Mouse (Mus musculus) frontal cortex, adult 2 months (tissue): Measurements from ENCODE around the gene Rnf144a. TPM values are rescaled to one million over a fixed set of nuclear protein-coding genes. Genes with fewer than 3 reads are reported as not detected.
A peak's percentile ranks its signal among the peaks of the same experiment; 100 is the strongest.
"Not testable (repeated sequence)": the region's sequence is repeated elsewhere in the genome, so short reads cannot be mapped to it uniquely, and the experiment has no call there.

Experiments used
- DNase-seq, 2 experiments: peaks; one replicate each; pipeline ENCODE4 v3.0.0; 2022; ENCODE audit warnings: low spot score in 1 of 2; ENCODE audit errors: extremely low spot score in 1 of 2
- polyA plus RNA-seq: library from polyadenylated mRNA; depleted of rRNA; stranded (reverse); fragments of >200 nt; gene quantifications from 2 replicates; pipeline ENCODE4 v1.2.3, GENCODE M21; 2012; rRNA removed

The Rnf144a gene
- polyA plus RNA-seq = 15.6 and 16.1 TPM in 2 replicates

DNA sequence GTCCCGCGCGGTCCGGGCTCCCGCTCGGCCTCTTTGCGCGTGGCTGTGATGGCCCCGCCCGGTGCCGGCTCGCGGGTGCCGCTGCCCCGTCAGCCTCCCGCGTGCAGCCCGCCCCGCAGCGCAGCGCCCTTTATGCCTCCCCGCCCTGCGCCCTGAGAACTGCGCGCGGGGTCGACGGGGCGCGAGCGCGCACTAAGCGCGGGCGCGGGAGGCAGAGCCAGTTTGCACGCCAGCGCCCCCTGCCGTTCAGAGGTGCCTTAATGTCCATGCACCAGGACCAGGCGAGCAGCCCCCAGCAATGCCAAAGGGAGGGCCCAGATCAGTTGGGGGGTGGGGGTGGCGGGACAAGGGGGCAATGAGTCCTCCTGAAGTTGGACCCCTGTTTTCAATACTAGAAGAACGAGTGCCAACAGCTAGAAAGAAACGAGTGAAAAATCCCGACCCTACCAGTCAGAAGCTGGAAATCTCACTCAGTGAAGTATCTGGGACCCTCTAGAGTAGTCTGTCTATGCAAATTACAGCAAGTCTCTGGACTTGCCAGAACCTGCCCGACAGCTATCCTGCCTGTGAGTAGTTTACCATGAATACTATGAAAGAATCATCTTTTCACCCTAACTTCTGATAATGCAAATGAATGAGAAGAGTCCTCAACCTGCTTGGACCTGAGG is at the start of gene Rnf144a:
Gene Rnf144a, minus strand, starts transcription at position 151 of the 668 bp plus-strand sequence.
- peak; percentile 78 to 97 for DNase-seq

DNA sequence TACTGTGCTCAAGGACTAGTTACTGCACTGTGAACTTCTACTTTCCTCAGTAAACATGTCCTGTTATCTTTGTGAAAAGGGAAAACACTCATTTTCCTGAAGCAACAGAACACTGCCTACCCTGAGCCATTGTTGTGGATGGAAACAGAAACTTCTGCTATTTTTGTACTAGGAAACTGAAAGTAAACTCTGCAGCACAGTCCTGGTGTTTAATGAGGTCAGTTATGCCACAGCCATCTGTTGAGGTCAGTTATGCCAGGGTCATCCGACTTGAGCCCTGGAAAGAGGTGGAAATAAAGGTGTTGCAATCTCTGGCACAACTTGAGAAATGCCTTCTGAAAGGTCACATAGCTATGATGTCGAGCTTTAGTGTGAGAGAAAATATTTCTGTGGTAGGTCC is 45.0 kb upstream of the Rnf144a start:
- DNase-seq = no peak

DNA sequence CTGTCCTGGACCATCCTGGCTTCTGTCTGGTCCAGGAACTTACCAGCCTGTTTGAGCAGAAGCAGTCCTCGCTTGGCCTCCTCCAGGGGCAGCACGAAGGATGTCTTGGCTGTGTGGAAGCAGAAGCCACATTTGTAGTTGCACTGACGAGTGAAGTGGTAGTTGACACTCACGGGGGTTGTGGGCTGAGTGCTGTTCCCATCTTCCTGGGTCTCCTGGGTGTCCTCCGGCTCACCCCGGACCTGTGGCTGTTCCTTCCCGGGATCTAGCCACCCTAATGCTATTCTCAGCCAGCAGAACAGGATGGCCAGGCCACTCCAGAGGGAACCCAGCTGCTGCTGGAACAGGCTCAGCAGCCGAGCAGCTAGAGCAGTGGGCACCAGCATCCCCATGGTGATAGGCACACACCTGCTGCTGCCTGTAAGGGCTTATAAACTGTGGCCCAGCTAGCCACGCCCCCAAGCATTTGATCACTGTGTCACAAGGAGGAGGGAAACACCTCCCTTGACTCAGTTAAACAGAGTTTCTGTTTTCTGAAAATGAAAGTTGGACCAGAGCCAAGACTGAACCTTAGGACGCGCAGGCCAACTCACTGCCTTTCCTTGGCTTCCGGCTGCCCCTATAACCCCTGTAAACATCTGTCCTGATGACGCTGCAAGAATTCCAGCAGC is 41.1 kb upstream of the Rnf144a start, which contains the start of gene Rsad2:
Gene Rsad2, minus strand, starts transcription at position 425 of the 671 bp plus-strand sequence.
- DNase-seq = peak in 1 of 2 experiments; percentile 35

DNA sequence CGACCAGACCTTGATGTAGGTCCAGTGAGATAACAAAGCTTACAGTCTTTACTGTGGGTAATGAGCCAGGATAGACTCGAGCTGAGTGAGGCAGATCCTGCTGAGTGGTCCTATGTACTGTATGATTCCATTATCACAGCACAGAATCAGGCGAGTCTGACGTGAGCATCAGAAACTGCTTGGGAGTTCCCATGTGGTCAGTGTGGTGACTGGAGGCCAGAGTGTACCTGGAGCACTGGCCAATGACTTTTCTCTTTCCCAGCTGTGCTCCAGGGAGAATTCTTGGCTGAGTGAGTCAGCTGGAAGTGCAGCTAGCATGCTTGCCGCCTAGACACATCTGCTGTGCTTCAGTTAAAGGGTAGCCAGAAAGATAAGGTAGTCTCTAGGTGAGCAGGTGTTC is 39.6 kb upstream of the Rnf144a start:
- DNase-seq = no peak

DNA sequence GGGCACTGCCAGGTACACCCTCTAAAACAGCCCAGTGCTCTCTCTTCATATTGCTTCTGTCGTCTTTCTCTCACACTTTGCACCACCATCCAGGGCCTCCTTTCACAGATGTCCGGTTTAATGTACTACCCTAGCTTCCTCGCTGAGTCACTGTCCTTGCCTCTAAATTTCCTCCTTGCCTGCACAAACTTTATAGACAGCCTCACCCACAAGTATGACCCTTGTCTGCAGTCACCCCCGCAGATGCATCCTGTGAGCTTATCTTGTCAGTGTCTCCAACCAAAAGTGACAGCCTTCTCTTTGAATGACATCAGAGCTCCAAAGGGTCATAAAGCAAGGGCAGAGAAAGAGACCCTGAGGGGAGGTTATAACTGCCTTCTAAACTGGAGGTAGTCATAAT is 37.9 kb upstream of the Rnf144a start:
- no peak for DNase-seq

DNA sequence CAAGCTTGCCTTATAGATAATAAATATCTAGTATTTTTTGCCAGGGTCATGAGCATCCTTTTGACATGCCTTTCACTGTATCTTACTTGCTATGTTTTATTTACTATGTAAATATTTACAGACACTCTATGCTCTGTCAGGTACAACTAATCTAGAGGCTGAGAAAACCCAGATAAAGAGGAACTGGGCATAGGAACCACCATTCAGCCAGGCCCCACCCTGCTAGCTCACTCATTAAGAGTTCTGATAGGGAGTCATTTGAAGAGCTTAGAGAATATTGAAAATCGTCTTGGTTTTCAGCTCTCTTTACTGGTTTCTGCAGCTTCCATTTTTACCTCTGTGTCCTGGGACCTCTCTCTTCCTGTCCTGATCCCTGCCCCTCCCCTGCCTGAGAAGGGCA is 36.1 kb upstream of the Rnf144a start:
- no peak for DNase-seq

DNA sequence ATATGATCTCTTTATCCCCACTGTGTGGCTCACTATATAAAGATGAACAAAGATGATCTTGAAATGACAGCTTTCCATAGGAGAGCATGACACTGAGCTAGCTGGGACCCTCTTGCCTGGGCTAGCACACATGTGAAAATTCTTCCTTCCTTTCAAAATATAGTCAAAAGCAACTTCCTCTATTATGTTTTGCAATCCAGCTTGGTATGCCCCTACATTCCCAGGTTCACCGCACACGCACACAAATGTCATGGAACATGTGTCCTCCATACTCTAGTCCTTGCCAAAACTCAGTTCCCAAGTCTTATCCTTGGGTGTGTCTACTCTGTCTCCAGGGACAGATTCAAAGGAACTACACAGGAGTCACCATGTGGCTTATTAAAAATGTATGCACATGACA is 34.4 kb upstream of the Rnf144a start:
- DNase-seq = no peak

DNA sequence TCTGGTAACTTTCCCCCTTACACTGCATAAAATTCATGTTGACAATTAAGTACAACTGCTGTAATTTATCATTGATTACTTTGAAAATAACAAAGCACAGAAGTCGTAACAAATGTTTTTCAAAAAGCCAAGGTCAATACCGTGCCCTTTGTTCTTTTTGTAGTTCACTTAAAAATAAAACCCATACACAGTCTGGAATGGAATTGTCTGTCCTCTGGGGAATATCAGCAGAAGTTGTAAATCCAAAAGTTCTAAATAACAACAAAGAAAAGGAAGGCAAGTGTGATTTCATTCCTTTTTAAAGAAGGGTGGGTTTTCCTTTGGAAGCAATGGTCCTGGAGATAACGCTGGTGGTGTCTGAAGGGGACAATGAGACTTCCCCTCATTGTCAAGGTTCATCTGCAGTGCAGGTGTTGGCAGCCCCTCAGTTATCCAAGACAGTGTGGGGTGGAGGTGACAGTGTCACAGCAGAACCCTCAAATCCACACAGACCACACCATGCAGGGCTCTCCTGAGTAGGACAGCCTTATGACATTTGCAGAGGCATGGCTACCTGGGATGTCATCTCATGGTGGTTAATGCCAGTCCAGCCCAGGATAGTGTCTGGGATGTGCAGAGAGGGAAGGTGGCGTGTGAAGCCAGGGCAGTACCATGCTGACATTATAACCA is 31.5 kb upstream of the Rnf144a start:
- DNase-seq = no peak

DNA sequence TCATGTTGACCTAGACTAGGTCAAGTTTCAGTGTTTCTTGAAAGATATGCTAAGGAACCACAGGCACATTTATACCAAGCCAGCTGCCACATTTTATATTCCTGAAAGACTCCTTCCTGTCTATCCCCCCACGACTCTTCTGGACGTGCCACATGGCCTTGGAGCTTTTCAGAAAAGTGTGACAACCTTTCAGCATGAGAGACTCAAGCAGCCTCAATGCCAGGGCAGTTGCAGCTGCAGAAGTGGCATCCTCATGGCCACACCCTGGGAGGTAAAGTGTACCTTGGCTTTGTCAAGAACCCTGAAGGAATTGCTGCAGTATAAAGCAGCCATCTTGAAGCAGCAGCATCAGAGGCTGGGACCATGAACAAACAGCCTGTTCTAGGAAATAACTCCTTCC is 29.5 kb upstream of the Rnf144a start:
- DNase-seq = no peak

DNA sequence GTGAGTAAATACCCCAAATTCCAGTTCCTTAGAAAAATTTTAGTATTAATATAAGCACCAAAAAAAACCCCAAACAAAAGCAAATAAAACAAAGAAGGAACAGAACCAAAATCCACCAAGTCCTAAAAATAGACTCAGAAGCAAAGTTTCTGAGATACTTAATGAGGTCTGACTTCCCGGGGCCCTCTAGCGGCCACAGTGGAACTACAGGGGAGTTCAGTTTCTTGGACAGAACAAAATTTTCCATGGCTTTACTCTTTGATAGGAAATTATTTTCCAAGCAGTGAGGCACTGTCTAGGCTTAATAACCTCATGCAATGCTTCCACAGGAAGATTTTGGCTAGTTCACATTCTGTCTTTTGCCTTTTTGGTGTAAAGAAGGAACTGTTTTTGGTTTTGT is 29.0 kb upstream of the Rnf144a start:
- peak; percentile 24 to 86 for DNase-seq

DNA sequence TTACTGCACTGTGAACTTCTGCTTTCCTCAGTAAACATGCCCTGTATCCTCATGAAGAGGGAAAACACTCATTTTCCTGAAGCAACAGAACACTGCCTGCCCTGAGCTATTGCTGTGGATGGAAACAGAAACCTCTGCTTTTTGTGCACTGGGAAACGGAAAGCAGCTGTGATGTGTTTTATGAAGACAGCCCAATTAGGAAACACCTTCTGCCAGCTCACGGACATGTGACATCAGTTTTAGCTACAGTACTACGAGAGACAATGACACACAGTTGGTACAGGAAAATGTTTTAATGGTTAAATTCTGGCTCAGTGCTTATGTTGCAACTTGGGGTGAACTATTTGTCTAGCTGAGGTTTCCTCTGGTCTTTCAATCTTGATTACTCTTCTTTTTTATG is 24.3 kb upstream of the Rnf144a start:
- DNase-seq = no peak

DNA sequence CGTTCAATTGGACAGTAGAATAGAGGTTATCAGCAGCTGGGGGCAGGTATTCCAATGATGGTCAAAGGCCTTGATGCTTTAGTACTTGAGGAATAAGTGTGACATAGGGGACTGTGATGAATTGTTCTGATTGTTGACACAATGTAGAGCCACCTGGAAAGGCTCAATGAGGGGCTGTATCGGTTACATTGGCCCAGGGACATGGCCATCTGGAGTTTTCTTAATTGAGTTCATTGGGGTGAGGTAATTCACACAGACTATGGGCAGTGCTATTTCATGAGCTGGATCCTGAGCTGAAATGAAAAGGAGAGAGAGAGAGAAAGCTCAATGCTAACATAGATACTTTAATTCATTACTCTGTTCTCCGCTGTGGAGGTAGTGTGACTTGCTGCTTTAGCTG is 22.9 kb upstream of the Rnf144a start:
- DNase-seq = no peak

DNA sequence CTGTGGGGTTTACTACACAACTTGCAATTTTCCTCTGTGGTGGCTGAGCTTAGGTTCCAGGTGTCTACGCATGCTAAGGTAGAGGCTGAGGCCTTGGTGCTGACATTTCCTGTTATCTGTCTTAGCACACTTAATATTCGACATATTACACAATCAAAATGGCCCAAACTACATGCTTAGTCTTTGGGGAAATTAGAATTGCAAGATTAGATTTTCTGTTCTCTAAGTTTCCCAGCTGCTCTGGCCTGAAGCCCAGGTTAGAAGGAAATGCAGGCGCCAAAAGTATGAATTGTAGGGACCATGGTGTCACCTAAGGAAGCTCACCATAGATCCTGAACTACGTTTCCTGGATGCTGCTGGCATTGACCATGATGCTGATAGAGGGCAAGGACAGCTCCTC is 21.3 kb upstream of the Rnf144a start:
- DNase-seq = no peak

DNA sequence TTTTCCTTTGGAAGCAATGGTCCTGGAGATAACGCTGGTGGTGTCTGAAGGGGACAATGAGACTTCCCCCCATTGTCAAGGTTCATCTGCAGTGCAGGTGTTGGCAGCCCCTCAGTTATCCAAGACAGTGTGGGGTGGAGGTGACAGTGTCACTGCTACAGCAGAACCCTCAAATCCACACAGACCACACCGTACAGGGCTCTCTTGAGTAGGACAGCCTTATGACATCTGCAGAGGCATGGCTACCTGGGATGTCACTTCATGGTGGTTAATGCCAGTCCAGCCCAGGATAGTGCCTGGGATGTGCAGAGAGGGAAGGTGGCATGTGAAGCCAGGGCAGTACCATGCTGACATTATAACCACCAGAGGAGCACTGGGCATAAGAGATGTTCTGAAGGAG is 13.7 kb upstream of the Rnf144a start:
- not testable (repeated sequence) for DNase-seq

DNA sequence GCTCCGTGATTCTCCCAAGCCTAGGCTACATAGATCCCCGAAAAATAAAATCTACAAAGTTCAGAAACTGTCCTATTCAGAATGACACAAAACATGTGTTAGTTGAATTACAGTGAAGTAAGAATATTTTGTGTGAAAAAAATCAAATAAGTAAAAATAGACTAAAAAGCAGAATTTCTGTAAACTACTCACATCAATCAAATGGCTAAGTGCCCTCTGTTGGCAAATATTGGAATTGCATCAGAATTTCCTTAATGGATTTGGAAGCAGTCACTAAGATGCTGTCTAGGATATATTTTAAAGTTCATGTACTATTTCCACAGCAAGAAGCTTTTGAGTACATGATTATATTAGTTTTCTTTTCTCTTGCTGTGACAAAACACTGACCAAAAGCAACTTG is 9.8 kb upstream of the Rnf144a start:
- DNase-seq = peak in 1 of 2 experiments; percentile 81

DNA sequence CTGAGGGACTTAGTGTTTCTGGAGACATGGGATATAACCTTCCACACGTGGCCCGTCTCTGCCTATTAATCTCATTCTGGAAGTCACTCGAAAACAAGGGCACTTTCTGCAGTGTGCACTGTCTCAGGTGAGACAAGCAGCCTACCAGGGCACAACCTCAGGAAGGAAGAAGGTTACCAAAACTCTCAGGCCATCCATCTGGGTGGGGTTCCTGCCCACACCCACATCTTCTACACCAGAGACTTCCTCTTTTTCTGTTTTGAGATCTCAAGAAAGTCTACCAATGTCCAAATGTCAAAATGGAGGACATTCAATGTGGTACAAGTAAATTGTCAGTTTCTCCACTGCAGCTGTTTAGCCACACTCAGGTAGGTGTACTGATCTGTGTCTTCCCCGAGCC is 3.3 kb upstream of the Rnf144a start:
- no peak for DNase-seq

DNA sequence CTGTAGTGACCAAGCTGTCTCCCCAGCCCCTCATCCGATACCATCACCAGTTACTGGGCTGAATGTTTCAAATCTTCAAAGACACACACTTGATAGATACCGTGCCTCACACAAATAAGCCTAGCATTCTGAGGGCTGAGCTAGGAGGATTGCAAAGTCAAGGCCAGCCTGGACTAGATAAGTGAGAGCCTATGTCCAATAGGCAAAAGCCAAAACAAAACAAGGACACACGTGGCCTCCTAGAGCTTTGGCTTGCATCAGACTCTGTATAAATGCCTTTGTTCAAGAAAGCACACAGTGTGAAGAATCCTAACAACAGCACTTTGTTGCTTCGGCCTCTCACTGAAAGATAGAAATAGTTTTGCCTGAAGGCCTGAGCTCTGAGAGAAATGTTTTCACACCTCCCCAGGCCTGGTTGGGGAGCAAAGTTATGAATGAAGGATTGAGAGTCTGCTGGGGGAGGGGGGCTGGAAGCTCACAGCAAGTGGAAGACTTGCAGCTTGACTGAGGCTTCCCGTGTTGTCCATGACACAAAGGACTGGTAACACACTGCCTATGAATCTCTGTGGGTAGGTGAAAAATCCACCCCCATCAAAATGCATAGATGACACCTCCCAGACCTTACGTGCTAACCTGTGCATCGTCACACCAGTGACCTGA is 1.7 kb upstream of the Rnf144a start:
- no peak for DNase-seq

DNA sequence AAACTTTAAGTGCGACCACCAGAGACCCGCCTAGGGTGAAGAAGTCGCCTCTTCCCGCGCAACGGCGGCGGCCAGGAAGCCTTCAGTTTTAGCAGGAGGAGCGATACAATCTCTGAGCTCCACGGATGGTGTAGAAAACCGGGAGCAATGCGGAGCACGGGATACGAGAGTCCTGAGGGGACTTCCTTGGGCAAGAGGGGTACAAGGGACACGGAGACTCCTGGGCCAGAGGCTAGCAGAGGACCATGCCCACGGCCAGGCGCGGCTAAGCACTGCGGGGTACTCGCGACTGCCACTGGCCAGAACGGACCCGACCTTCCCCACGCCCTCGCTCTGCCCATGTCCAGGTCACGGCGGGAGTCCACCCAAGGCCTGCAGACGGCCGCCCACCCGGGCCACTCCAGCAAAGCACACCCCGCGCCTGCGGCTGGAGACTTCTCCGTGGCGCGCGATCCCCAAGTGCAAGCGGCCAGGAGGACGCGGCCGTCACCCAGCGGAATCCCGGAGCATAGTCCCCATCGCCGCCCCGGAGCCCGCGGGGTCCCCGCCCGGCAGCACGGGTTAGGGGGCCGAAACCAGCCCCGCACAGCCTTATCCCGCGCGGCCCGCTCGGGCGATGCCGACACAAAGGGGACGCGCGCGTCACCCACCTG is 477 bp downstream of the Rnf144a start:
- no peak for DNase-seq

DNA sequence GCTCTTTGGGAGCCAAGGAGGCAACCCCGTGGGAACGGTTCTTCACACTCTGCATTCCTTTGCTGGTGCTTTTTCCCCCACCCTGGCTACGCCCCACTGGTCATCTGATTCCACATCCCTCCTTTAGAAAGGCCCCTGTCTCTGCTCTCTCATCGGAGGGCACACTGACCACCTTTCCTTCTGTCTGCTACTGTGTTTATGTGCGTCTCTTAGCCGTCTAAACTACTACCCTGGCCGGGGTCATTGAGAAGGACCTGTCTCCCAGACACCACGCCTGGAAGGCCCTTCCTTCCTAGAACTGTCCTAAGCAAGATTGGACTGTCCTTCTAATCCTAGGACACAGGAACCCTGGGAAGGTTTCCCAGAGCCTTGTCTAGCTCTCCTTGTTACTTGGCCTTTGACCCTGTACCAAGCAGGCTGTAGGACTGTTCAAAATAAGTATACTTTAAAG is 1.1 kb downstream of the Rnf144a start:
- no peak for DNase-seq

DNA sequence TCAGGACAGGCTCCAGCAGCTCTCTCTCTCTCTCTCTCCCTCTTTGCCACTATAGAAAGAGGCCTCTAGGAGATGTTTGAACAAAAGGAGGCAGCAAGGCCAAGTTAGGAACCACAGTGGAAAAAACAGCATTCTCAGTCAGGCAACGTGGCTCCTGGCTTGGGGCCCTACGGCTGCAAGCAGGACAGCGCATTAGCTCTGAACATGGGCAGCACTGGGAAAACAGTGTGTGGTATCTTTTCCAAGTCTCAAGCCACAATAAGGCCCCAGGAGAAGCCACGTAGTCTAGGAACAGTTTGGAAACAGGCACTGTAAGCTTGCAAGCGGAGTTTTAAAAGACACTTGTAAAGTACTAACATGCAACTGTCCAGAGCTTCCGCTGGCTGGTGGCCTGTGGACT is 2.3 kb downstream of the Rnf144a start:
- no peak for DNase-seq
